Mouse (Mus musculus) MEL (cell line): Measurements from ENCODE around the gene Mmp2.
"Not testable (repeated sequence)": the region's sequence is repeated elsewhere in the genome, so short reads cannot be mapped to it uniquely, and the experiment has no call there.

Experiments used
- CTCF ChIP-seq, 3 experiments: IDR thresholded peaks in 2 of 3; conservative IDR thresholded peaks in 1 of 3; 2 replicates each; pipeline ENCODE4 v1.5.1; 2011 to 2012; ENCODE audit warnings: low read length in 3 of 3, low read depth in 2 of 3, mild to moderate bottlenecking in 2 of 3, improper control_type of control experiment in 1 of 3, inconsistent platforms in 1 of 3, mixed read lengths in 1 of 3, moderate library complexity in 1 of 3; ENCODE audit not compliant: control insufficient read depth in 1 of 3, insufficient read depth in 1 of 3, poor library complexity in 1 of 3, severe bottlenecking in 1 of 3
- GATA1 ChIP-seq: IDR thresholded peaks from 2 replicates; pipeline ENCODE4 v1.6.1; 2011; ENCODE audit warnings: low read depth, low read length, improper control_type of control experiment
- POLR2AphosphoS2 ChIP-seq: IDR thresholded peaks from 2 replicates; pipeline ENCODE4 v1.6.1; 2011; ENCODE audit warnings: low read length, improper control_type of control experiment

DNA sequence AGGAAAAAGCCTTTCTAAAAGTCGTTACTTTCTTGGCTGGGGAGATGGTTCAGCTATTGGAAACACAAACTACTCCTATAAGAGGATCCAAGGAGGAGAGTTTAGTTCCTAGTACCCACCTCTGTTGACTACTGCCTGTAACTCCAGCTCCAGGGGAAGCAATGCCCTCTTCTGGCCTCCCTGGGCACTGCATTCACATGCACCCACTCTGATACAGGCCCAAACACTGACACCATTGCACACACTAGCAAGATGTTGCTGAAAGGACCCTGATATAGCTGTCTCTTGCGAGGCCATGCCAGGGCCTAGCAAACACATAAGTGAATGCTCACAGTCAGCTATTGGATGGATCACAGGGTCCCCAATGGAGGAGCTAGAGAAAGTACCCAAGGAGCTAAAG lies 35.1 kb upstream of the Mmp2 start:
- TF ChIP-seq GATA1, POLR2AphosphoS2: not testable (repeated sequence)
- TF ChIP-seq CTCF (IDR thresholded peaks at IDR 0.05 in 2 of 3, conservative IDR thresholded peaks at IDR 0.05 in 1 of 3; ENCODE audit: control insufficient read depth in 1 of 3, insufficient read depth in 1 of 3, low read depth in 2 of 3, low read length in 3 of 3, poor library complexity in 1 of 3, severe bottlenecking in 1 of 3): peak; percentile 6 to 34 (median 24); a peak in 4 of 6 replicates
